Mouse (Mus musculus) cerebral cortex, adult 2 months (tissue): ENCODE results near the gene Olfml2b.

Experiments used
- WGBS: fragments of 180-500 bp; shearing (Covaris S2); methylation state at CpG from one replicate; pipeline ENCODE4 v1.1.7; 2018; 5-methylcytosine and 5-hydroxymethylcytosine counted together

Gene Olfml2b

GRCm38 (mm10) chr1:170646606-170647287 lies 2.4 kb downstream of the Olfml2b start:
- WGBS, result 61% methylated on average over 9 of the region's 9 CpGs

- WGBS, result 69% methylated on average over 7 of the region's 7 CpGs
Observed at GRCm38 (mm10) chr1:170647381-170647780, 3.0 kb downstream of the Olfml2b start.

- WGBS, result 76% methylated on average over 6 of the region's 6 CpGs
Observed at GRCm38 (mm10) chr1:170647971-170648514, 3.7 kb downstream of the Olfml2b start.

- WGBS, result 61% methylated on average over 6 of the region's 6 CpGs
Observed at GRCm38 (mm10) chr1:170651046-170651723, 6.9 kb downstream of the Olfml2b start.

DNA sequence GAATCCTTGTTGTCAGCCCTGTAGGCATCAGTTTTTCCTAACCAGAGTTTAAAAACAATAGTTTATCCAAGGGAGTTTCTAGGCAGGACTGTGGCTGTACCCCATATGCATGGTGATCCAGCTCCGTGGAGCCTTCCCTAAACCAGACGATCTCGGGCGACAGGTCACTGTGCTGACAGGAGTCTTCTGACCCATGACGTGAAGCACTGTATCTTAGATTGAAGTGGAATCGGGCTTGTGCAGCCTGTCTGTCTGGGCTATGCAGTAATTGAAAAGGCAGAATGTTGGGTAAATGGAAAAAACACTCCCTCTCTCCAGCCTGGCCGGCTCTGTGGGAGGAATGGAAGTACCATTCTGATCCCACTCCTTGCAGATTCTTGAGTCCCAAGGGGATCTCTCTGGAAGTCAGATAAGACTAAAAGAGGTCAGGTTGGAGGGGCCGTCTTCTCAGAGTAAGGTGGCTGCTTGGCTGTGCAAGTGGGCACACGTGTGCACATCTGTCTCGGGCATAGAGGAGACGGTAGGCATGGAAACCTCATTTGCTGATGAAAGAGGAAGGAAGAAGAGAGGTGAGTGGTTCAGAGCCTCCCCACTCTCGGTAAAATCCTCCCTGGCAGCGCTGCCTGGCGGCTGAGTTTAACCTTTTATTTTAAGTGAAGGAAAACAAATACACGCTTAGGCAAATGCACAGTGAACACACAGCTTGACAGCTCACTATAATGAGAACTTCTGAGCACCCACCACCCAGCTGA lies 7.8 kb downstream of the Olfml2b start:
- 66% methylated on average over 15 of the region's 15 CpGs for WGBS

DNA sequence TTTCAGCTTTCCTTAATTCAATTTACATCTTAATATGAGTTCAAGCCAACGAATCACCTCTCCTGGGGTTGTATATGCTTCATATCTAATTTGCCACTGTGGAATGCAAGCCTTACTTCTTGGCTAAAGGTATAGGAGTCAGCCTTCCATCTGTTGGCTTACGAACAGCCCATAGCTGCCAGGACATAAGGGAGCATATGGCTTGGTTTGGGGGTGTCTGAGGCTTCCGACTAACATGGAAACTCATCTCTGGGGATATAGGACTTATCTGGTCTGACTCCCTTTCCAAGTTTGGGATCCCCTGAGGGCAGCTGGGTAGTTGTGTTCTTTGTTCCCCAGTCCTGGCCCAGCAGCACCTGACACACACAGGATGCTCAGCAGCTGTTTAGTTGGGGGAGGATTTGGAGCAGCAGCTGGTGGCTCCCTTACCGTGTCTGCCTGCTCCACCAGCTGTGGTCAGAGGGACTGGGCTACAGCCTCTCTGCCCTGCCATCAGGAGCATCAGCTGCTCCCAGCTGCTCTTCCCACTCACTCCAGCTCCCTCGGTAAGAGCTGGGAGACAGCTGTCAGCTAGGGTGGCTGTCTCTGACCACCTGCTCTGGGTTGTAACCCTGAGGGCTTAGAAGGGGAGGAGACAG lies 11.1 kb downstream of the Olfml2b start:
- 36% methylated on average over 5 of the region's 5 CpGs for WGBS

DNA sequence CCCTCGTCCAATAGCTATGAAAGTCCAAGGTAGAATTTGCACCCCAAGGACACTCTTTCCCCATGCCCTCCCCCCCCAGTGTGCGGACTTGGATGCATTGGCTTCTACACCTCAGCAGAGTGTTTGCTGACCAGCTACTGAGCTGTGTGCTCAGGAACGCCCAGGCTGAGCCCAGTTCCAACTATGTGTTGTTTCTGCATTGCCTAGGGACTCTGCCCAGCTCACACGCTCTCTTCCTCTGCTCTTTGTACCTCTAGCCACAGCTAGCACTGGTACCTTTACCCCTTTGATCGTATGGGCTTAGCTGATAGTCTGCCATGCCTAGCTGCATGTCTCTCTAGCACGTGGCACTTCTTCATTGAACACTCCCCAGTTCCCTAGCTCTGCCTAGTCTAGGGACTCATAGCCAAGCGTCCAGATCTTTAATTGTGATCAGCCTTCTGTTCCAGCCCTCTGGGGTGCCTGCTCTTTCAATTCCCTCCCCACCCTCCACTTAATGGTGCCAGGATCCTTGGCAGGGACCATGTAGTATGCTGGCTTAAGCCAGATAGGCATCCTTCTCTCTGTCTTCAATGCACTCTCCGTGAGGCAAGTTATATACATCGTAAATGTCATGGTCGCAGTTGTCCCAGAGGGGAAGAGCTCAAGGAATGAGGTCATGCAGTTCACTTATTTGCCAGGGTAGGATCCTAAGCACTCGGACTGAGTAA lies 12.3 kb downstream of the Olfml2b start:
- 82% methylated on average over 11 of the region's 11 CpGs for WGBS

GRCm38 (mm10) chr1:170657228-170657521 lies 12.8 kb downstream of the Olfml2b start:
- 81% methylated on average over 2 of the region's 2 CpGs for WGBS

GRCm38 (mm10) chr1:170657643-170658314 lies 13.4 kb downstream of the Olfml2b start:
- 78% methylated on average over 13 of the region's 13 CpGs for WGBS

DNA sequence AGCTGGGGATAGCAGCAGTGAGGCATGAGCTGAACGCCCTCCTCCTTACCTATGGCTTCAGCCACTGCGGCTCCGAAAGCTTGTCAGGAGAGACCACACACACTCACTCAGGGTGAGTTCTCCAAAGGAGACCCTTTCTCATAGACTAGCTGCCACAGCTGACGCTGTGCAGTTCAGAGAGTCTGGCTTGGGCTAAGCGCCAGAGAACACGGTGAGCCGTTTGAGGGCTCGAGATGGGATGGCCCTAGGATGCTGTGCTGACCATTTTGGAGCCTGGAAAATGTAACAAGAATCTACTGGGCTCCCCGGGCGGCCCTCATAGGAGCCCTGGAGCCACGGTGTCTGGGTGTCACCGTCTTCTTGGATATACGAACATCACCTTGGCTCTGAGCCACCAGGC lies 14.9 kb downstream of the Olfml2b start:
- 84% methylated on average over 13 of the region's 13 CpGs for WGBS

GRCm38 (mm10) chr1:170664620-170665185 lies 20.4 kb downstream of the Olfml2b start:
- WGBS, result 55% methylated on average over 11 of the region's 11 CpGs

GRCm38 (mm10) chr1:170665200-170665599 lies 20.9 kb downstream of the Olfml2b start:
- WGBS, result 69% methylated on average over 7 of the region's 7 CpGs

DNA sequence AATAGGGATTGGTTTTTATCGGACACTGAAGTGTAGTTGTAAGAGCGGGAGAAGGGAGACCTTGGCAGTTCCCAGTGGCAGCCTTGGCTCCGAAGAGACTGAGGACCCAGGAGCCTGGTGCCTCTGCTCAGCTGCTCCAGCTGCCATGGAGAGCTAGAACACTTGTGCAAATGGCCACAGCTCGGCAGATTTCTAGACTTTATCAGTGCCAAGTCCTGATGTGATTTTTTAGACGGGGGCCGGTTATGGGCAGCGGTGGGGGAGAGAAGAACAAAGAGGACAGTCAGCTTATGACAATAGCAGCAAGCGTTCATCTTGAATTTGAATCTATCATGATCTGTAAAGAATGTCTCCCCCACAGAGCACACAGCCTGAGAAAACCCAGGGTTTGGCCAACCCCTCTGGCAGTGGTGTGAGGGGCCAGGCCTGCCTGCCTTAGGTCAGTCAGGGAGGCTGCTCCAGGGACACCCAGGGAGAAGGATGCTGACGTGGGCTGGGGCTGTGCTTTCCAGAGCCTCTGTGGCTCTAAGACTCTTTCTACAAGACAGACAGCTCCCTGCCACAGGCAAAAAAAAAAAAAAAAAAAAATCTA lies 29.9 kb downstream of the Olfml2b start:
- 59% methylated on average over 9 of the region's 9 CpGs for WGBS

DNA sequence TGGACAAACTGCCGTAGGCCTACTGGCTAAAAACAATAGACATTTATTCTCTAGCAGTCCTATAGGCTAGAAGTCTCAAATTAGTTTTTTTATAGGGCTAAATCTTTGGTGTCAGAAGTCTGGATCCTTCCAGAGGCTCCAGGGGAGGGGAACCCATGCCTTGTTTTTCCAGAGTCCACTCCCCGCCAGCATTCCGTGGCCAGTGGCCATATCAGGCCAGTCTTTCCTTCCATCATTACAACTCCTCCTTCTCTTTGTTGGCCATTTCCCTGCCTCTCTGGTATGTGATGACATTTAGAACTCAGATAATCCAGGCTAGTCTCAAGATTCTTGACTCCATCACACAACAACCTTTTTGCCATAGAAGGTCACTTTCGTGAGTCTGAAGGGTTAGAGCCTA lies 33.3 kb downstream of the Olfml2b start:
- 95% methylated on average over 4 of the region's 4 CpGs for whole genome bisulfite sequencing

DNA sequence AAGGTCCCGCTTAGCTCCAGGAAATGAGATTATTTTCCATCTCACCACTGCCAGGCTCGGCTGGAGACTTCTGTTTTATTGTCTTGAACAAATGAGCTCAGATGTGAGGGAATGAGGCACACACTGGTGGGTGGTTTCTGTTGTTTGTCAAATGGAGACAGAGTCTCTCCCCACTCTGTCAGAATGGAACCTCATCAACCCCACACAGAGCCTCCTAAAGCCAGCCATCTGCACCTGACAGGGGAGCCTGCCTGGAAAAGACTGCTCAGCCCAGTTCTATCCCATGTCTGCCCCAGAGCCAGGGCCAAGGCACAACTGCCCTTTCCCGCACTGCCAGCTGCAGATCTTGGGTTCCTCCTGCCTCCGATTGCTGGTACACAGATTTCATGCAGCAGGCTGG lies 34.5 kb downstream of the Olfml2b start:
- WGBS, result 74% methylated on average over 4 of the region's 4 CpGs

GRCm38 (mm10) chr1:170679624-170680023 lies 35.3 kb downstream of the Olfml2b start:
- 80% methylated on average over 2 of the region's 2 CpGs for whole genome bisulfite sequencing

DNA sequence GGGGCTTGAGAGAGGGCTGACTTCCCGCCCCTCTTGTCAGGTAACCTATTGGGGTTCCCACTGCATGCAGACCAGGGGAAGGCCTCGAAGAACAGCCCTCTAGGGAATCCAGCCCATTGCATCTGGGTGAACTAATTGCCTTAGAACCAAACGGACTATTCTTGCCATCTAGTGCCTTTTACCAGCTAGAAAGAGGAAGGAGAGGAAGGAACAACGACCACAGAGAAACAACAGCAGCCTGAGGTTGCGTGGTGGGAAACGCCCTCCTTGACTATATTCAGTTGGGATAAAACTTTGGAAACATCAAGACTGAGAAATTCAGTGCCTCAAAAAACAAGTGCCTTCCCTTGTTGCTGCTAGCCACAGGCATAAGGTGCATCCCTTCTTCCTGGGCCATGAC lies 39.5 kb downstream of the Olfml2b start:
- WGBS, result 83% methylated on average over 6 of the region's 6 CpGs

GRCm38 (mm10) chr1:170689773-170690172 lies 45.4 kb downstream of the Olfml2b start:
- 95% methylated on average over 8 of the region's 8 CpGs for WGBS

DNA sequence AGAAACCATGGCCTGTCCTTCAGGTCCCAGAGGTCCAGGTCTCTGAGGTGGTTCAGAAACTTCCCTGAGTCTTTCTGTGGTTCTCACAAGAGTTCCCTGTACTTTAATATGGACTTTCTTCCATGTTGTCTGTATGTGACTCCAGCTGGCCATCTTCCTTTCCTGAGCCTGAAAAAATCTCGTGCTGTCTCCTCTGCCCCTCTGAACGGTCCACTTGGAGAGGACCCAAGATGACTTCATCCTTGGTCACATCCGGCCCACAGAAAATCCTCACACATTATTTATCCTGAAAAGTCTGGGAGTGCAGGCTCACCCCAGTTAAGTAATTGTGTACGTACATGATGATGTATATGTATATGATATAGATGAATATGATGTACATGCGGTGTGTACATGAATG lies 47.0 kb downstream of the Olfml2b start:
- WGBS, result 75% methylated on average over 5 of the region's 5 CpGs

DNA sequence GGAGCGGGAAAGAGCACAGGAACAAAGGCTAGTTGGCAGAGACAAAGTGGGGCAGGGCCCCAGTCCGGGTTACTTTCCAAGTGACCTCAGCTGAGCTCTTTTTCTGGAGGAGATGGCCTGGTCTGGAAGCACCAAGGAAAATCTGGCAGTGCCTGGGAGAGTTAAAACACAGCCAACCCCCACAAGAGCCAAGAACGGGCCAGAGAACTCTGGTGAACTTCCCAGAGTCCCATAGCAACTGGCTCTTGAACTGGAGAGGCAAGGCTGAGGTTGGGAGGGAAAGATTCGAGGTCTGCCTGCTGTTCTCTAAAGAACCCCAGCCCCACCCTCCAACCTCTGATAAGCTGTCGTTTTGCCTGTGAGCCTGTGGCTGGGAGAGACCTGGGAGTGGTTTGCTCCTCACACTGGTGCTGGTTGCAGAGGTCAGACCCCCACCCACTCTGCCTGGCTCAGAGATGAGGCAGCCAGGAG lies 50.5 kb downstream of the Olfml2b start:
- WGBS, result 61% methylated on average over 5 of the region's 5 CpGs
